Mouse (Mus musculus) limb, embryonic 15.5 days (tissue): ENCODE measurements around the gene Olfr1344. TPM values are rescaled to one million over a fixed set of nuclear protein-coding genes. Genes with fewer than 3 reads are reported as not detected.
"Not testable (repeated sequence)": the region's sequence is repeated elsewhere in the genome, so short reads cannot be mapped to it uniquely, and the experiment has no call there.

ENCODE experiments used
- ATAC-seq: fragments of 200-750 bp; cut with Nextera tagmentation; 2 replicates; pipeline ENCODE4 v1.8.0; 2017; ENCODE audit warnings: low read depth, moderate TSS enrichment; ENCODE audit not compliant: insufficient number of reproducible peaks, low FRiP score, low TSS enrichment
- H3K27ac ChIP-seq: fragments of 300-500 bp; sonication (generic); 2 replicates; pipeline ENCODE4 v1.5.1; 2015; ENCODE audit warnings: moderate library complexity, mild to moderate bottlenecking, inconsistent platforms
- H3K27me3 ChIP-seq: fragments of 300-500 bp; sonication (generic); 2 replicates; pipeline ENCODE4 v1.6.1; 2015; ENCODE audit warnings: inconsistent platforms
- H3K36me3 ChIP-seq: fragments of 300-500 bp; sonication (generic); 2 replicates; pipeline ENCODE4 v1.6.1; 2015; ENCODE audit warnings: inconsistent platforms
- H3K4me1 ChIP-seq: fragments of 300-500 bp; sonication (generic); 2 replicates; pipeline ENCODE4 v1.6.1; 2015; ENCODE audit warnings: inconsistent platforms
- H3K4me2 ChIP-seq: fragments of 300-500 bp; sonication (generic); 2 replicates; pipeline ENCODE4 v1.6.1; 2015; ENCODE audit warnings: mild to moderate bottlenecking, inconsistent platforms
- H3K4me3 ChIP-seq: fragments of 300-500 bp; sonication (generic); 2 replicates; pipeline ENCODE4 v1.5.1; 2015; ENCODE audit warnings: mild to moderate bottlenecking, inconsistent platforms
- H3K9ac ChIP-seq: fragments of 300-500 bp; sonication (generic); 2 replicates; pipeline ENCODE4 v1.6.1; 2015; ENCODE audit warnings: inconsistent platforms
- H3K9me3 ChIP-seq: fragments of 300-500 bp; sonication (generic); 2 replicates; pipeline ENCODE4 v1.6.1; 2016; ENCODE audit warnings: inconsistent platforms
- WGBS: fragments of 180-500 bp; shearing (Covaris S2); methylation state at CpG from one replicate; pipeline ENCODE4 v1.1.7; 2015; 5-methylcytosine and 5-hydroxymethylcytosine counted together
- polyA plus RNA-seq: library from polyadenylated mRNA; unstranded; fragments of >200 nt; fragmentation: Nextera tagmentation; extraction: Ambion mirVana; gene quantifications from 2 replicates; pipeline ENCODE4 v1.2.1, GENCODE M21; 2015

Olfr1344 gene
- polyA plus RNA-seq, 1 experiment from 2014 or later = not detected

GRCm38 (mm10) chr7:6447771-6448170 lies 9.3 kb downstream of the Olfr1344 start:
- no peaks in the 10 kb centered on the region for H3K4me1 ChIP-seq
- H3K36me3 ChIP-seq = no peaks in the 10 kb centered on the region
- H3K9me3 ChIP-seq = no peaks in the 10 kb centered on the region
- H3K9ac ChIP-seq = no peak overlapping the region
- no peak overlapping the region for H3K27ac ChIP-seq
- H3K4me2 ChIP-seq = no peak overlapping the region
- H3K27me3 ChIP-seq = no peaks in the 10 kb centered on the region
- ATAC-seq = no peak
- WGBS = 81% methylated on average over 5 of the region's 5 CpGs
- H3K4me3 ChIP-seq = no peak overlapping the region

GRCm38 (mm10) chr7:6455868-6456267 lies 17.4 kb downstream of the Olfr1344 start, which contains the start of gene Olfr1336:
Gene Olfr1336 (plus strand): TSS chr7:6456168.
- H3K4me3 ChIP-seq = no peak within 1 kb of the TSS
- no peaks in the 10 kb centered on the region for H3K4me1 ChIP-seq
- H3K9ac ChIP-seq = no peak within 1 kb of the TSS
- H3K36me3 ChIP-seq = no peaks in the 10 kb centered on the region
- no peaks in the 10 kb centered on the region for H3K27me3 ChIP-seq
- no peaks in the 10 kb centered on the region for H3K9me3 ChIP-seq
- no peak within 1 kb of the TSS for H3K4me2 ChIP-seq
- no peak for ATAC-seq
- no peak within 1 kb of the TSS for H3K27ac ChIP-seq

- Histone ChIP-seq H3K27me3 (no peaks in the 10 kb centered on the region), H3K9ac (no peak overlapping the region), H3K36me3 (no peaks in the 10 kb centered on the region), H3K4me1 (no peaks in the 10 kb centered on the region), H3K27ac (no peak overlapping the region), H3K9me3 (no peaks in the 10 kb centered on the region), H3K4me2 (no peak overlapping the region), H3K4me3 (no peak overlapping the region)
- WGBS = 49% methylated on average over 3 of the region's 3 CpGs
- no peak for ATAC-seq
Measured at GRCm38 (mm10) chr7:6456399-6456798, 17.9 kb downstream of the Olfr1344 start.

GRCm38 (mm10) chr7:6466951-6467350 lies 28.5 kb downstream of the Olfr1344 start, which contains the start of gene Olfr1346:
Gene Olfr1346 (plus strand): TSS chr7:6467101.
- Histone ChIP-seq H3K27ac (no peak within 1 kb of the TSS), H3K4me1 (no peaks in the 10 kb centered on the region), H3K9me3 (no peaks in the 10 kb centered on the region), H3K27me3 (no peaks in the 10 kb centered on the region), H3K4me2 (no peak within 1 kb of the TSS), H3K9ac (no peak within 1 kb of the TSS), H3K36me3 (no peaks in the 10 kb centered on the region), H3K4me3 (no peak within 1 kb of the TSS)
- ATAC-seq = no peak

- not testable (repeated sequence) for H3K9ac ChIP-seq, H3K27ac ChIP-seq, ATAC-seq, H3K4me2 ChIP-seq, H3K9me3 ChIP-seq, H3K4me1 ChIP-seq, H3K27me3 ChIP-seq, H3K36me3 ChIP-seq, H3K4me3 ChIP-seq
- 74% methylated on average over 2 of the region's 2 CpGs for WGBS
Measured at GRCm38 (mm10) chr7:6477633-6478032, 39.1 kb downstream of the Olfr1344 start.

- Histone ChIP-seq H3K36me3 (no peaks in the 10 kb centered on the region), H3K4me1 (no peaks in the 10 kb centered on the region), H3K4me3 (no peak within 1 kb of the TSS), H3K9ac (no peak within 1 kb of the TSS), H3K9me3 (no peaks in the 10 kb centered on the region), H3K27me3 (no peaks in the 10 kb centered on the region), H3K4me2 (no peak within 1 kb of the TSS), H3K27ac (no peak within 1 kb of the TSS)
- ATAC-seq = no peak
- 25% methylated on average over 2 of the region's 2 CpGs for WGBS
Measured at GRCm38 (mm10) chr7:6486841-6487240, 48.4 kb downstream of the Olfr1344 start, which contains the start of gene Olfr5. Gene Olfr5 (minus strand): TSS chr7:6486941.

Other genes with a start within 250 kb of the Olfr1344 start
- gene Galp, start 241.6 kb upstream of the Olfr1344 start, polyA plus RNA-seq = not detected in 2 replicates
- gene Zscan5b, start 216.4 kb upstream of the Olfr1344 start, polyA plus RNA-seq = not detected in 2 replicates
- not detected in 2 replicates for gene Epp13, start 186.0 kb upstream of the Olfr1344 start, polyA plus RNA-seq
- gene Zfp667, start 152.1 kb upstream of the Olfr1344 start, polyA plus RNA-seq = 8.9 and 9.1 TPM in 2 replicates
- 5.3 and 5.9 TPM in 2 replicates for gene Zfp583, start 107.4 kb upstream of the Olfr1344 start, polyA plus RNA-seq
- 1.9 and 2.1 TPM in 2 replicates for gene Gm3854, start 94.9 kb upstream of the Olfr1344 start, polyA plus RNA-seq
- 2.9 and 3.3 TPM in 2 replicates for gene Zfp78, start 75.4 kb upstream of the Olfr1344 start, polyA plus RNA-seq
- gene Zfp28, start 55.4 kb upstream of the Olfr1344 start, polyA plus RNA-seq = 7.8 and 9.2 TPM in 2 replicates
- 0.29 and 0.56 TPM in 2 replicates for gene Smim17, start 40.0 kb upstream of the Olfr1344 start, polyA plus RNA-seq
- not detected in 2 replicates for gene Gm20715, start 28.4 kb upstream of the Olfr1344 start, polyA plus RNA-seq
- not detected in 2 replicates for gene Olfr1336, start 17.5 kb downstream of the Olfr1344 start, polyA plus RNA-seq
- gene Olfr1346, start 28.4 kb downstream of the Olfr1344 start, polyA plus RNA-seq = not detected in 2 replicates
- gene Olfr5, start 48.3 kb downstream of the Olfr1344 start, polyA plus RNA-seq = not detected in 2 replicates
- not detected in 2 replicates for gene Olfr1347, start 61.1 kb downstream of the Olfr1344 start, polyA plus RNA-seq
- gene Olfr1348, start 70.1 kb downstream of the Olfr1344 start, polyA plus RNA-seq = not detected in 2 replicates
- not detected in 2 replicates for gene Olfr1349, start 84.3 kb downstream of the Olfr1344 start, polyA plus RNA-seq
- gene Olfr1350, start 126.2 kb downstream of the Olfr1344 start, polyA plus RNA-seq = not detected in 2 replicates